Mouse (Mus musculus): ENCODE results near the gene Rtf2.

DNA sequence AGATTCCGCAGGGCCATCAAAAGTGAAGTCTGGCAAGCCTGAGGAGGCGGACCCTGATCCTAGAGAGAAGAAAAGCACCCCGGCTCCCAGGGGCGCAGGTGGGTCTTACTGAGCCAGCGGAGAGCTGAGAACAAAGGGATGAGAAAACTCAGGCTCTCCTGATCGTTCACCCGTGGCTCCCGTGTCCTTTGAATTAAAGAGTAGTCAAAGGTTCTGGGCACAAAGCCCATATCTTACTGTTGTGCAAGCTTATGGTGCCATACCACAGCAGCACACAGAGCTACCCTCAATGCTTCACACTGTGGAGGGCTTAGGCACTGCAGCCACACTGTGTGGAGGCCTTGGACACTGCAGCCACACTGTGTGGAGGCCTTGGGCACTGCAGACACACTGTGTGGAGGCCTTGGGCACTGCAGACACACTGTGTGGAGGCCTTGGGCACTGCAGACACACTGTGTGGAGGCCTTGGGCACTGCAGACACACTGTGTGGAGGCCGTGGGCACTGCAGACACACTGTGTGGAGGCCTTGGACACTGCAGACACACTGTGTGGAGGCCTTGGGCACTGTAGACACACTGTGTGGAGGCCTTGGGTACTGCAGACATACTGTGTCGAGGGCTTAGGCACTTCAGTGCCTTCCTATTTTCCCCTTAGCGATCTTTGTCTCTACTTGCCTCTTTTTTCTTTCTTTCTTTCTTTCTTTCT, 26.2 kb downstream of the Rtf2 start:
- TF ChIP-seq TAL1 (IDR thresholded peaks at IDR 0.05; ENCODE audit: low read length) = no peak
- no peak for TF ChIP-seq GATA1 (IDR thresholded peaks at IDR 0.05; ENCODE audit: low read length)
